Mouse (Mus musculus) E14TG2a.4 (cell line): ENCODE results near the gene Senp8.

Experiments
- CTCF ChIP-seq: conservative IDR thresholded peaks from 2 replicates; pipeline ENCODE4 v1.5.1; 2014; ENCODE audit warnings: low read length
- NANOG ChIP-seq: IDR thresholded peaks from 2 replicates; pipeline ENCODE4 v1.6.1; 2014; ENCODE audit warnings: borderline replicate concordance, low read length, mixed read lengths
- POU5F1 ChIP-seq: IDR thresholded peaks from 2 replicates; pipeline ENCODE4 v1.6.1; 2014; ENCODE audit warnings: low read length, borderline replicate concordance

DNA sequence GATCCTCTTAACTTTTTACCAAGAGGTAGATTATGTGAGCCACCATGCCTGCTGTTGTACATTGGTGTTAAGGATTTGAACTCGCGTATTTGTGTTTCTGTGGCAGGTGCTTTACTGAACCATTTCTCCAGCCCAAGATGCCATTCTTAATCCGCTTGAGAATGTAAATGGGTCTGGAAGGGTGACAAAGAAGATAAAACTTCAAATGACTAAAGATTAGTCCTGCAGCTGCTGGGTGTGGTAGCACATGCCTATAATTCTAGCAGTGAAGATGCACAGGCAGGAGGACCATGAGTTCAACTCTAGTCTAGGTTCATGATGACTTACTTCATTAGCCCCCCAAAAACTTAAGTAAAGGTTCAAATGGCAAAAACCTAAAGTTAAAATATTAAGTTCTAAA, 6.6 kb downstream of the Senp8 start:
- TF ChIP-seq CTCF (no peak), POU5F1 (no peak), NANOG (no peak)
